Mouse (Mus musculus) spleen, postnatal 14 days (tissue): ENCODE measurements around the gene Mrgprf.

ENCODE experiments used
- DNase-seq, 2 experiments: peaks; one replicate each; pipeline ENCODE4 v3.0.0; 2021 to 2022; ENCODE audit warnings: low spot score in 2 of 2

The Mrgprf gene

GRCm38 (mm10) chr7:145300321-145301007 lies at the start of gene Mrgprf:
Gene Mrgprf, plus strand, starts transcription at chr7:145300828.
- no peak for DNase-seq

DNA sequence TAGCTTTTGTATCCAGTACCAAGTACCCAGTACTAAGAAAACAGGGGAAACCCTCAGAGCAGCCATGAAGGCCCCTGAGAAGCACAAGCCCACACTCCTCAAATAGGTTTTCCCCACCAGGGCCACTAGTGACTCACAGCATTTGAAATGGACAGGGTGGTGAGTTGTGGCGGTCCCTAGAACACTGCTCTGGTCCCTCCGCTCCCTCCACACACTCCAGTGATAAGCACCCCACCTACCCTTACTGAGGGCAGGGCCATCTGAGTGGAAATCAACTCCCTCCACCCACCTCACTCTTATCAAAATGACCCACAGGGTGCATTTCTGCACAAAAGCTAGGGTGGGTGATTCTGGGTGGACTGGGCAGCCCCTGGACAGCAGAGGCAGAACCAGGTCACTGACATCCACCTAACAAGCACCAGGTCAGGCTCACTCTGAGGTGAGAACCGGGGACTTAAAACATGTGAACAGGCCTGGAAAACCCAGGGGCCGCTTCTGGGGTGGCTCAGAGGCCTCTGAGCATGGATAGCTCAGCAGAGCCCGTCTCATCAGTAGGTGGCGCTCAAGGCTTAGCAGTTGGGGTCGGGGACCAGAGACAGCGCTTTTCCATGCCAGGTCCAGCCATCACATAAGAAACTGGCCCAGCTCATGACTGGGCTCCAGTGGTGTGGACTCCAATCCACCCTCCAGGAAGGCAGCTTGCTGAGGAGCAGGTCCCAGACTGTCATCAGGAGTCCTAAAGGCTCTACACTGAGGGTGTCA lies 47.7 kb upstream of the Mrgprf start:
- peak; percentile 28 to 54 for DNase-seq

GRCm38 (mm10) chr7:145253986-145254630 lies 46.5 kb upstream of the Mrgprf start:
- no peak for DNase-seq

- no peak for DNase-seq
Observed at GRCm38 (mm10) chr7:145256092-145256491, 44.5 kb upstream of the Mrgprf start.

DNA sequence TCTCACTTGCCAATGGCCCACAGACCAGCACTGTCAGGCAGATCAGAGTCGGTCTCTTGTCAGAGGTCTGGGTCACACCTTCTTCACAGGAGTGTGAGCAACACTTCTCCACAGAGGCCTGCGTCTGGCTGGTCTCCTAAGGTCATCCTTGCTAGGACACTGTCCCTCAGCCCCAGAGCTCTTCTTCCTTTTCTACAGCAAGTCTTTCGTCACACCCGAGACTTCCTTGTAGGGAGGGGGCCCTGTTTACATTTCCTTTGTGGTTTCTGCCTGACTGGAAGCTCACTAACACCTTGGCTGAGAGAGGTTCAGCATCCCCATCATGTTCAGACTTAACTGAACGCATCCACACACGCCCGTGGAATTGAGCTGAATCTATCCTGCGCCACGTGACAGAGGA lies 36.4 kb upstream of the Mrgprf start:
- no peak for DNase-seq

DNA sequence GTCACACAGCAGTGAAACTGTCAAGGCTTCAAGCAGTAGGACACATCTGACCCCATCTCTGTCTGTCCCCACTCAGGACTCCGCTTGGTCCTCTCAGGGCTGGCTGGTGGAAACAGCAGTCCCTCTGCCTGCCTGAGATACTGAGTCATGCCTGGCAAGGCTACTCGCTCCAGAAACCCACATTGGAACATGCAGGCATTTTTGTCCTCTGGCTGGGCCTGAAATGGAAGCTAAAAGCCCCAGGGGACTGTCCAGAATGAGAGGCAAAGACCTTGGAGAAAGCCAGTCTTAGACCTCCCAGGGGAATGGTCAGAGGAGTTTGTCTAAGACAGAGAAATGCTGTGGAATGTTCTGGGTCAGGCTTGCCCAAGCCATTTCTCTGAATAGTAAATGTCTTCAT lies 34.6 kb upstream of the Mrgprf start:
- DNase-seq = no peak

- no peak for DNase-seq
Observed at GRCm38 (mm10) chr7:145268890-145269289, 31.7 kb upstream of the Mrgprf start.

- DNase-seq = no peak
Observed at GRCm38 (mm10) chr7:145270955-145271354, 29.7 kb upstream of the Mrgprf start.

DNA sequence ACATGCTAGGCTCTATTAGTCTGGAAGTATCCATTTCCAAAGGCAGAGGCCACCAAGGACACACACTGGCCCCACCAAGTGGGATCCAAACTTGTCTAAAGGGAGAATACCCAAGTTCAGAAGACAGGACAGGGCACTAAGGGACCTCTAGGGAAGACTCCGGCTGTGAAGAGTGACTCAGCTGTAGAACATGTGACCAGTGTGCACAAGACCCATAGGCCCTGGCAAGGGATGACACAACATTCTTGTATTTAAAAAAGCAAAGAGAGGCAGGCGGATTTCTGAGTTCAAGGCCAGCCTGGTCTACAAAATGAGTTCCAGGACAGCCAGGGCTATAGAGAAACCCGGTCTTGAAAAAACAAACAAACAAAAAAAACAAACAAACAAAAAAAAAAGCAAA lies 25.1 kb upstream of the Mrgprf start:
- DNase-seq = no peak

- DNase-seq = no peak
Observed at GRCm38 (mm10) chr7:145281396-145281795, 19.2 kb upstream of the Mrgprf start.

DNA sequence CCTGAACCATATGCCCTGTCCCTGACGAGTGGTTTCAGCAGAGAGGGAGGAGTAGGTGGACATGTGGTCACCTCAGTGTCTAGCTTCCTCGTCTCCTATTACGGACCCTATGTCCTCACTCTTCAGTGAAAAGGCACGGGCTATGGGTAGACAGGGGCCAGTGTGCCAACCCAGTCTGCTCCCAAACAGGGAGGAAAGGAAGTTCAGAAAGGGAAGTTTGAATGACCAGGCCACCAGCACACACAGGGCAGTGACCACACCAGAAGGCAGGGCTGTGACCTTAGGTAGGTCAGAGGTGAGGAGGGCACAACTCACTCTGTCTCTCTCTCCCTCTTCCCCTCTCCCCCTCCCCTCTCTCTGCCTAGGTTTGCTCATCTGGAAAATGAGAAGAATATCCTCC lies 17.6 kb upstream of the Mrgprf start:
- no peak for DNase-seq

- DNase-seq = peak; percentile 73 to 81
Observed at GRCm38 (mm10) chr7:145283487-145284187, 17.0 kb upstream of the Mrgprf start, which contains the start of gene Tpcn2. Gene Tpcn2, minus strand, starts transcription at chr7:145284011.

DNA sequence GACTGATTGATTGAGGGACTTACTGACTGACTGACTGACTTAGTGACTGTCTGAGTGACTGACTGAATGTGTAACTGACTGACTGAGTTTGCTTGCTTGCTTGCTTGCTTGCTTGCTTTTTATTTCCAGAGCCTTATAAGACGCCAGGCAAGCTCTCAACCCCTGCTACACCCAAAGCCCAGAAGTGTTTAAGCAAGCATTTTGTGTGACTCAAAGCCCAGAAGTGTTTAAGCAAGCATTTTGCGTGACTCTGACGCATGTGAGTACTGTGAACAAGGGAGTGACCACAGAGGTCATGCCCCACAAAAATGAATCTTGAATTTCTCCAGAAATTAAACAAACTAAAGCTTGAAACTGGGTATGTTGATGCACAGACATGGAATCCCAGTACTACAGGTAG lies 16.3 kb upstream of the Mrgprf start:
- DNase-seq = no peak

GRCm38 (mm10) chr7:145285476-145285875 lies 15.2 kb upstream of the Mrgprf start:
- no peak for DNase-seq

DNA sequence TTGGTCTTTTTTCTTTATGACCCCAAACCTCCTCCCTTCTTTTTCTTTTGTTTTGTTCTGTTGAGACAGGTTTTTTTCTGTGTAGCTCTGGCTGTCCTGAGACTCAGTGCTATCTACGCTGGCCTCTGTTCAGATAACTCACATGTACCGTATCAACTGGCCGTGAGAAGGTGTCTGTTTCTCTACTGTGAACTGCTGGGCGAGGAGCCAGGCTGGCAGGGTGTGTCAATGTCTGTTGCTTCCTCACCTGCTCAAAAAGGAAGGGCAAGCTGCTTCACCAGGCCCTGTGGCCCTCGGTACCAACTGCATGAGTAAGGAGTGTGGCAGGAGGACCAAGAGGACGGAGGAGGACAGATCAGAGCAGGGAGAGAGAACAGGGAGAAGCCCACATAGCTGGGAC lies 13.2 kb upstream of the Mrgprf start:
- DNase-seq = no peak

GRCm38 (mm10) chr7:145289302-145289701 lies 11.3 kb upstream of the Mrgprf start:
- DNase-seq = no peak

DNA sequence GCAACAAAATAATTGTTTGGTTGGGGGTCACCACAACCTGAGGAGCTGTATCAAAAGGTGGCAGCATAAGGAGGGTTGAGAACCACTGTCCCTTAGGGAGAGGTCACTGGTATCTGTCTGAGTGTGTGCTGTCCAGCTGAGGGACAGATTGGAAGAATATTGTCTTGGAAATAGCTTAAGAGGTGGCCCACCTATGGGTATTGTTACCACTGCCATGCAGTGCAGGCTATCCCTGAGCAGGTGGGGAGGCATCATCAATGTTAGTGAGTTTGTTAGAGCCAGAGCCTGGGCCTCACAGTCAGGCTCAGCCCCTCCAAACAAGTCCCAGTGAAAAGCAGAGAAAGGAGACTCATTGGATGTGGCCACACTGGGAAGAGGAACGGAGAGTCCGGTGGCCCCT lies 8.8 kb upstream of the Mrgprf start:
- DNase-seq = no peak

DNA sequence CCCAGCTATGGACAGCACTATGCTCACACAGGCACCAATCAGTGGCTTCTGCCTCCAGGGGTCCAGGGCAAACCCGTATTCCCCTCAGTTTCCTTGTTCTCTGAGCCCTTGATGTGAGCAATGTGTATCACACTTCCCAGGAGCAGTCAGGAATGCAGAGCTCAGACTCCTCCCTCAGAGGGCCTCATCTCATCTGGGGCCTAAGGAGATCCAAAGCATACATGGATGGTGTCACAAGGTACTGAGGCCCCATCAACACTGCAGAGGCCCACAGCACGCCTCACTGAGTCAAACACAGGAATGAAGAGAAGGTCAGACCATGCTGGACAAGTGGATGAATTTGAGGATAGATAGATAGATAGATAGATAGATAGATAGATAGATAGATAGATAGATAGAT lies 7.9 kb upstream of the Mrgprf start:
- DNase-seq = no peak

GRCm38 (mm10) chr7:145293859-145294258 lies 6.8 kb upstream of the Mrgprf start:
- DNase-seq = no peak

DNA sequence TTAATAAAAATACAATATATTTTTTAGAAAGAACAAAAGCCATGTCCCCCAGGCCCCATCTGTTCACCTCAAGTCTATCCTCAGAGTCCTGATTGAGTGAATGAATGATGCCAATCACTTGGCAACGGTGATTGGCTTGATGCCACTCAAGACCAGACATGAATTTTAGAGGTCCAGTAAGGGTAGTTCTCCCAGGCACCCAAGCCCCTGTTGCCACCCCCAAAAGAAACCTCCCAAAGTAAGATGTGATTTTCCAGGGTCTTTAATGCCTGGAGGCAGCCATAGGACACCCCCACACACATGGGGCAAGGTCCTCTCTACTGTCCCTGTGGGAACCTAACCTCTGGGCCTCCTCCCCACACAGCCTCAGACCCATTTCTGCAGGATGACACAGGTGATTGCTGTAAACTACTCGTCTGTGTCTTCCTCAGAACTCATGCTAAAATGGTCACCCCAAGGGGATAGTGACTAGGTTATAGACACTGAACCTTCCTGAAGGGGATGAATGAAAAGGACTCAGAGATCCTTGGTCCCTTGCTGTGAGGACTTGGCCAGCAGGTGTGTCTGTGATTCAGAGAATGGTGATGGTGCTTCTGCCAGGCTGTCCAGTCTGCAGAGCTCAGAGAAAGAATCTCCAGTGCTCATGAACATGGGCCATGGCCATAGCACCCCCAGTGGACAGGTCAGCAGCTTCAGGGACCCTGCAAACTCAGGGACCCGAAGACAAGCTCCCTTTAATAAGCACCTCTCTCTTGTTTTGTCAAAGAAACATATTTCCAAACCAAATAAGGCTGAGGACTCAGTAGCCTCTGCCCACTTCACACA lies 1.8 kb upstream of the Mrgprf start:
- DNase-seq = no peak

DNA sequence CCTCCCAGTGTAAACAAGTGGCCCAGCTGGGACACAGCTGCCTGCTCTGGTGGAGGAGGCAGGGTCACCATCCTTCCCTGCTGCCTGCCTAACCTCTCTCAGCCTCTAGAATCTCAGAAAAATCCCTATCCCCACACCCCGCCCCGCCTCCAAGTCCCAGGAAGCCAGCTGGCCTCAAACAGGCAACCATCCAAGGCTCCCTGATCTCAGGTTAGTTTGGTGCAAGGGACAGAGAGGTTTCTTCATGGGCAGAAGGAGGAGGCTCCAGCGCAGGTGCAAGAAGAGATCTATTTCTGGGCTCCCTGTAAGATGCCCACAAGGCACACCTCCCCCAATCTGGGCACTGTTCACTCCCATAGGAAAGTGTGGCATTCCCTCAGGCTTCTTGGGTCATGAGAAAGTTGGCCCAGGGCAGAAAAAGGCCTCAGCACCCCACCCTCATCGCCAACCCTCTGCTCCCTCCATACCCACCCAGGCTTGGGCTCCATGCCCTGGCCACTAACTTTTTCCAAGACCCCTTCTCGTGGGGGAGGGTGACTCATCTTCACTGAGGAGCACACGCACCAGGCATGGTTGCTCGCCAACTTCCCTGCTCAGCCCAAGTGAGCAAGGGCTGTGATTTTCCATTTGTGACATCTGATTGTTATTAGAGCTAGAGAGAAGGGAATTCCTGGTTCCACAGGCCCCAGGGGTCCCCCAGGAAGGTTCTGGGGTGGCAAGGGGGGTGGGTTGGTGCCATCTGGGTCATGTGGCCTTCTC lies 887 bp upstream of the Mrgprf start:
- DNase-seq = no peak
